Mouse (Mus musculus) midbrain, embryonic 15.5 days (tissue): ENCODE data around the gene Col12a1. TPM values are rescaled to one million over a fixed set of nuclear protein-coding genes. Genes with fewer than 3 reads are reported as not detected.

ENCODE experiments used
- ATAC-seq: fragments of 200-750 bp; cut with Nextera tagmentation; replicated peaks from 2 replicates; pipeline ENCODE4 v1.8.0; 2017; ENCODE audit warnings: moderate TSS enrichment
- H3K27ac ChIP-seq: fragments of 300-500 bp; sonication (generic); 2 replicates; pipeline ENCODE4 v1.5.1; 2015; ENCODE audit warnings: mild to moderate bottlenecking, inconsistent platforms
- H3K27me3 ChIP-seq: fragments of 300-500 bp; sonication (generic); replicated peaks from 2 replicates; pipeline ENCODE4 v1.6.1; 2015; ENCODE audit warnings: inconsistent platforms
- H3K36me3 ChIP-seq: fragments of 300-500 bp; sonication (generic); replicated peaks from 2 replicates; pipeline ENCODE4 v1.6.1; 2015; ENCODE audit warnings: inconsistent platforms
- H3K4me1 ChIP-seq: fragments of 300-500 bp; sonication (generic); 2 replicates; pipeline ENCODE4 v1.6.1; 2015; ENCODE audit warnings: inconsistent platforms
- H3K4me2 ChIP-seq: fragments of 300-500 bp; sonication (generic); 2 replicates; pipeline ENCODE4 v1.6.1; 2015; ENCODE audit warnings: inconsistent platforms, mild to moderate bottlenecking, moderate library complexity
- H3K4me3 ChIP-seq: fragments of 300-500 bp; sonication (generic); 2 replicates; pipeline ENCODE4 v1.5.1; 2015; ENCODE audit warnings: mild to moderate bottlenecking, inconsistent platforms
- H3K9ac ChIP-seq: fragments of 300-500 bp; sonication (generic); 2 replicates; pipeline ENCODE4 v1.6.1; 2015; ENCODE audit warnings: mild to moderate bottlenecking, inconsistent platforms
- H3K9me3 ChIP-seq: fragments of 300-500 bp; sonication (generic); 2 replicates; pipeline ENCODE4 v1.6.1; 2016; ENCODE audit warnings: inconsistent platforms
- WGBS: fragments of 180-500 bp; shearing (Covaris S2); methylation state at CpG from one replicate; pipeline ENCODE4 v1.1.7; 2015; ENCODE audit warnings: mixed read lengths; 5-methylcytosine and 5-hydroxymethylcytosine counted together
- polyA plus RNA-seq: library from polyadenylated mRNA; unstranded; fragments of >200 nt; fragmentation: Nextera tagmentation; extraction: Ambion mirVana; gene quantifications from 2 replicates; pipeline ENCODE4 v1.2.1, GENCODE M21; 2015

Col12a1 gene
- polyA plus RNA-seq, 1 experiment from 2014 or later, result 4.8 TPM

- WGBS, result 71% methylated on average over 5 of the region's 5 CpGs
- Histone ChIP-seq H3K4me3 (no peak overlapping the region), H3K27me3 (no peaks in the 10 kb centered on the region), H3K4me1 (no peaks in the 10 kb centered on the region), H3K9ac (no peak overlapping the region), H3K9me3 (no peaks in the 10 kb centered on the region), H3K27ac (no peak overlapping the region), H3K36me3 (no peaks in the 10 kb centered on the region), H3K4me2 (no peak overlapping the region)
- no peak for ATAC-seq
Measured at GRCm38 (mm10) chr9:79616040-79616439, 102.6 kb downstream of the Col12a1 start.

GRCm38 (mm10) chr9:79610286-79610685, 108.3 kb downstream of the Col12a1 start:
- no peaks in the 10 kb centered on the region for H3K36me3 ChIP-seq
- H3K9me3 ChIP-seq, result no peaks in the 10 kb centered on the region
- H3K9ac ChIP-seq, result no peak overlapping the region
- peaks cover 4% of the 10 kb centered on the region for H3K4me1 ChIP-seq
- no peak for ATAC-seq
- H3K4me3 ChIP-seq, result no peak overlapping the region
- WGBS, result 89% methylated on average over 6 of the region's 6 CpGs
- H3K27me3 ChIP-seq, result 0 out of 2 replicates have a peak, but pooled peaks cover 3% of the 10 kb centered on the region
- H3K4me2 ChIP-seq, result no peak overlapping the region
- H3K27ac ChIP-seq, result no peak overlapping the region

- H3K4me1 ChIP-seq, result peaks cover 4% of the 10 kb centered on the region
- no peak overlapping the region for H3K9ac ChIP-seq
- no peak overlapping the region for H3K27ac ChIP-seq
- H3K4me3 ChIP-seq, result no peak overlapping the region
- ATAC-seq, result no peak
- 88% methylated on average over 4 of the region's 4 CpGs for WGBS
- no peak overlapping the region for H3K4me2 ChIP-seq
- no peaks in the 10 kb centered on the region for H3K36me3 ChIP-seq
- no peaks in the 10 kb centered on the region for H3K9me3 ChIP-seq
- 0 out of 2 replicates have a peak, but pooled peaks cover 3% of the 10 kb centered on the region for H3K27me3 ChIP-seq
Measured at GRCm38 (mm10) chr9:79609661-79610060, 109.0 kb downstream of the Col12a1 start.

- Histone ChIP-seq H3K4me1 (peaks cover 4% of the 10 kb centered on the region), H3K27me3 (0 out of 2 replicates have a peak, but pooled peaks cover 3% of the 10 kb centered on the region), H3K36me3 (no peaks in the 10 kb centered on the region), H3K27ac (no peak overlapping the region), H3K4me3 (no peak overlapping the region), H3K4me2 (no peak overlapping the region), H3K9ac (no peak overlapping the region), H3K9me3 (no peaks in the 10 kb centered on the region)
- ATAC-seq, result no peak
- WGBS, result 75% methylated on average over 1 of the region's 1 CpGs
Measured at GRCm38 (mm10) chr9:79608795-79609194, 109.8 kb downstream of the Col12a1 start.

GRCm38 (mm10) chr9:79608062-79608531, 110.5 kb downstream of the Col12a1 start:
- Histone ChIP-seq H3K9me3 (no peaks in the 10 kb centered on the region), H3K27ac (no peak overlapping the region), H3K27me3 (0 out of 2 replicates have a peak, but pooled peaks cover 3% of the 10 kb centered on the region), H3K9ac (no peak overlapping the region), H3K4me1 (peaks cover 4% of the 10 kb centered on the region), H3K36me3 (no peaks in the 10 kb centered on the region), H3K4me2 (no peak overlapping the region), H3K4me3 (no peak overlapping the region)
- no peak for ATAC-seq
- WGBS, result 34% methylated on average over 4 of the region's 4 CpGs

GRCm38 (mm10) chr9:79606122-79606521, 112.5 kb downstream of the Col12a1 start:
- Histone ChIP-seq H3K4me1 (peaks cover 4% of the 10 kb centered on the region), H3K4me2 (no peak overlapping the region), H3K9me3 (no peaks in the 10 kb centered on the region), H3K36me3 (no peaks in the 10 kb centered on the region), H3K27me3 (0 out of 2 replicates have a peak, but pooled peaks cover 3% of the 10 kb centered on the region), H3K9ac (no peak overlapping the region), H3K27ac (no peak overlapping the region), H3K4me3 (no peak overlapping the region)
- ATAC-seq, result peak; percentile 64
- WGBS, result 31% methylated on average over 5 of the region's 5 CpGs

GRCm38 (mm10) chr9:79605722-79606121, 112.9 kb downstream of the Col12a1 start:
- Histone ChIP-seq H3K4me3 (no peak overlapping the region), H3K36me3 (no peaks in the 10 kb centered on the region), H3K9ac (no peak overlapping the region), H3K27me3 (0 out of 2 replicates have a peak, but pooled peaks cover 3% of the 10 kb centered on the region), H3K27ac (no peak overlapping the region), H3K4me1 (peaks cover 4% of the 10 kb centered on the region), H3K4me2 (no peak overlapping the region), H3K9me3 (no peaks in the 10 kb centered on the region)
- peak; percentile 76 for ATAC-seq
- 7% methylated on average over 5 of the region's 5 CpGs for WGBS

- H3K4me3 ChIP-seq, result no peak overlapping the region
- peaks cover 4% of the 10 kb centered on the region for H3K4me1 ChIP-seq
- no peak overlapping the region for H3K27ac ChIP-seq
- no peak for ATAC-seq
- H3K27me3 ChIP-seq, result no peaks in the 10 kb centered on the region
- no peaks in the 10 kb centered on the region for H3K9me3 ChIP-seq
- WGBS, result 86% methylated on average over 3 of the region's 3 CpGs
- no peak overlapping the region for H3K9ac ChIP-seq
- H3K4me2 ChIP-seq, result no peak overlapping the region
- no peaks in the 10 kb centered on the region for H3K36me3 ChIP-seq
Measured at GRCm38 (mm10) chr9:79604546-79604945, 114.1 kb downstream of the Col12a1 start.

GRCm38 (mm10) chr9:79603448-79603847, 115.2 kb downstream of the Col12a1 start:
- no peaks in the 10 kb centered on the region for H3K9me3 ChIP-seq
- no peak overlapping the region for H3K27ac ChIP-seq
- no peak overlapping the region for H3K4me3 ChIP-seq
- H3K27me3 ChIP-seq, result no peaks in the 10 kb centered on the region
- H3K9ac ChIP-seq, result no peak overlapping the region
- H3K36me3 ChIP-seq, result no peaks in the 10 kb centered on the region
- H3K4me2 ChIP-seq, result no peak overlapping the region
- WGBS, result 81% methylated on average over 2 of the region's 2 CpGs
- peaks cover 4% of the 10 kb centered on the region for H3K4me1 ChIP-seq
- ATAC-seq, result no peak

GRCm38 (mm10) chr9:79600237-79600570, 118.4 kb downstream of the Col12a1 start:
- H3K4me1 ChIP-seq, result no peaks in the 10 kb centered on the region
- H3K4me2 ChIP-seq, result no peak overlapping the region
- H3K9me3 ChIP-seq, result no peaks in the 10 kb centered on the region
- no peaks in the 10 kb centered on the region for H3K36me3 ChIP-seq
- H3K9ac ChIP-seq, result no peak overlapping the region
- H3K27me3 ChIP-seq, result no peaks in the 10 kb centered on the region
- WGBS, result 92% methylated on average over 3 of the region's 3 CpGs
- no peak overlapping the region for H3K27ac ChIP-seq
- ATAC-seq, result no peak
- H3K4me3 ChIP-seq, result no peak overlapping the region

GRCm38 (mm10) chr9:79599395-79600236, 119.0 kb downstream of the Col12a1 start:
- H3K9me3 ChIP-seq, result no peaks in the 10 kb centered on the region
- no peak overlapping the region for H3K9ac ChIP-seq
- WGBS, result 75% methylated on average over 20 of the region's 20 CpGs
- ATAC-seq, result peak; percentile 77
- H3K4me3 ChIP-seq, result no peak overlapping the region
- no peaks in the 10 kb centered on the region for H3K36me3 ChIP-seq
- H3K4me1 ChIP-seq, result no peaks in the 10 kb centered on the region
- H3K27ac ChIP-seq, result no peak overlapping the region
- 0 out of 2 replicates have a peak overlapping the region, but pooled peaks have one; percentile 5 for H3K4me2 ChIP-seq
- H3K27me3 ChIP-seq, result no peaks in the 10 kb centered on the region

- 51% methylated on average over 1 of the region's 1 CpGs for WGBS
- Histone ChIP-seq H3K27ac (no peak overlapping the region), H3K9ac (no peak overlapping the region), H3K9me3 (no peaks in the 10 kb centered on the region), H3K36me3 (no peaks in the 10 kb centered on the region), H3K4me3 (no peak overlapping the region), H3K4me2 (no peak overlapping the region), H3K27me3 (no peaks in the 10 kb centered on the region), H3K4me1 (no peaks in the 10 kb centered on the region)
- no peak for ATAC-seq
Measured at GRCm38 (mm10) chr9:79598578-79598977, 120.1 kb downstream of the Col12a1 start.
